15 mouse cellular contexts compared by ENCODE assay signal in genomic region chr5:50048271-50048851, GRCm38 (mm10). TPM values are rescaled to one million over a fixed set of nuclear protein-coding genes. Genes with fewer than 3 reads are reported as not detected.
DNase-seq lines count a peak whose midpoint lies in the region; ATAC-seq and TF ChIP-seq lines count a peak whose summit lies in the region.
"Had no signal": no experiment of that assay in that cellular context is flagged by ENCODE, and none has a peak within 500 bp of the region (broad histone marks: within the 10 kb centered on the region; RNA-seq: fewer than 3 reads in every experiment).

No protein-coding gene starts in this region.

- H3K4me3 ChIP-seq in hindbrain, embryonic 13.5 days: no peak overlapping the region
- H3K4me3 ChIP-seq in hindbrain, embryonic 14.5 days (replicated peaks; ENCODE audit: low read length): no peak overlapping the region
- H3K4me3 ChIP-seq in forebrain, embryonic 15.5 days: no peak overlapping the region
- no peak overlapping the region for H3K4me3 ChIP-seq in midbrain, embryonic 13.5 days (replicated peaks)
- H3K4me3 ChIP-seq: heart, embryonic 13.5 days; liver, embryonic 15.5 days had no signal

- peaks cover 34% of the 10 kb centered on the region for H3K4me1 ChIP-seq in hindbrain, embryonic 13.5 days (replicated peaks)
- H3K4me1 ChIP-seq in hindbrain, embryonic 14.5 days (replicated peaks; ENCODE audit: control insufficient read depth, insufficient read depth, low read length): peaks cover 27% of the 10 kb centered on the region
- peaks cover 34% of the 10 kb centered on the region for H3K4me1 ChIP-seq in forebrain, embryonic 15.5 days
- peaks cover 47% of the 10 kb centered on the region for H3K4me1 ChIP-seq in midbrain, embryonic 13.5 days (replicated peaks)

- DNase-seq in hindbrain, embryonic 14.5 days (ENCODE audit: low spot score): no peak
- peak; percentile 68 for DNase-seq in brain, embryonic 14.5 days (ENCODE audit: low read depth)
- no peak for DNase-seq in lung, postnatal 14 days
- DNase-seq: gastrocnemius, postnatal 10 days; kidney, adult 2 months; thymus, postnatal 25 days had no signal

- H3K27ac ChIP-seq in hindbrain, embryonic 13.5 days: peak overlapping the region; percentile 55; the same call in 1 of the 2 replicates
- H3K27ac ChIP-seq in hindbrain, embryonic 14.5 days: no peak overlapping the region
- H3K27ac ChIP-seq in forebrain, embryonic 15.5 days (replicated peaks): no peak overlapping the region
- H3K27ac ChIP-seq in midbrain, embryonic 13.5 days: 0 out of 2 replicates have a peak overlapping the region, but pooled peaks have one; percentile 2
- H3K27ac ChIP-seq: liver, embryonic 15.5 days; macrophage had no signal

- no peak overlapping the region for H3K4me2 ChIP-seq in hindbrain, embryonic 13.5 days
- H3K4me2 ChIP-seq in hindbrain, embryonic 14.5 days (replicated peaks): no peak overlapping the region
- H3K4me2 ChIP-seq in forebrain, embryonic 15.5 days (replicated peaks): no peak overlapping the region
- H3K4me2 ChIP-seq in midbrain, embryonic 13.5 days (replicated peaks): no peak overlapping the region
- H3K4me2 ChIP-seq: heart, embryonic 13.5 days; liver, embryonic 15.5 days had no signal

- no peaks in the 10 kb centered on the region for H3K36me3 ChIP-seq in hindbrain, embryonic 13.5 days
- no peaks in the 10 kb centered on the region for H3K36me3 ChIP-seq in hindbrain, embryonic 14.5 days (replicated peaks; ENCODE audit: control insufficient read depth, insufficient read depth)
- H3K36me3 ChIP-seq in forebrain, embryonic 15.5 days: no peaks in the 10 kb centered on the region
- H3K36me3 ChIP-seq in midbrain, embryonic 13.5 days: no peaks in the 10 kb centered on the region
- H3K36me3 ChIP-seq: G1E; liver, embryonic 15.5 days had no signal

- H3K27me3 ChIP-seq in hindbrain, embryonic 13.5 days: no peaks in the 10 kb centered on the region
- H3K27me3 ChIP-seq in hindbrain, embryonic 14.5 days (ENCODE audit: control insufficient read depth, insufficient read depth, low read length): no peaks in the 10 kb centered on the region
- no peaks in the 10 kb centered on the region for H3K27me3 ChIP-seq in forebrain, embryonic 15.5 days
- no peaks in the 10 kb centered on the region for H3K27me3 ChIP-seq in midbrain, embryonic 13.5 days
- H3K27me3 ChIP-seq: heart, embryonic 13.5 days; liver, embryonic 15.5 days had no signal

- H3K9me3 ChIP-seq in hindbrain, embryonic 13.5 days: no peaks in the 10 kb centered on the region
- no peaks in the 10 kb centered on the region for H3K9me3 ChIP-seq in hindbrain, embryonic 14.5 days (ENCODE audit: control insufficient read depth, low read length)
- H3K9me3 ChIP-seq in forebrain, embryonic 15.5 days: no peaks in the 10 kb centered on the region
- H3K9me3 ChIP-seq in midbrain, embryonic 13.5 days: no peaks in the 10 kb centered on the region
- H3K9me3 ChIP-seq: heart, embryonic 13.5 days; liver, embryonic 15.5 days had no signal

- no peak for ATAC-seq in hindbrain, embryonic 13.5 days (ENCODE audit: low FRiP score)
- no peak for ATAC-seq in hindbrain, embryonic 14.5 days (ENCODE audit: low FRiP score)
- peak; percentile 24; the same call in 1 of the 2 replicates for ATAC-seq in forebrain, embryonic 15.5 days (replicated peaks)
- 0 out of 2 replicates have a peak, but pooled peaks have one; percentile 21 for ATAC-seq in midbrain, embryonic 13.5 days
- no peak for ATAC-seq in megakaryocyte progenitor cell, adult 5-6 weeks (replicated peaks; ENCODE audit: poor library complexity)
- ATAC-seq in megakaryocyte-erythroid progenitor cell, adult 5-6 weeks (replicated peaks; ENCODE audit: low FRiP score, low TSS enrichment, poor library complexity, severe bottlenecking): no peak

- TF ChIP-seq CTCF in brain, embryonic 14.5 days (IDR thresholded peaks at IDR 0.05; ENCODE audit: borderline replicate concordance, extremely low read depth, insufficient read depth, insufficient read length): no peak

- H3K9ac ChIP-seq in hindbrain, embryonic 13.5 days: no peak overlapping the region
- no peak overlapping the region for H3K9ac ChIP-seq in hindbrain, embryonic 14.5 days
- no peak overlapping the region for H3K9ac ChIP-seq in forebrain, embryonic 15.5 days (replicated peaks)
- H3K9ac ChIP-seq in midbrain, embryonic 13.5 days (replicated peaks): no peak overlapping the region
- H3K9ac ChIP-seq: heart, embryonic 13.5 days; liver, embryonic 15.5 days had no signal

- TF ChIP-seq POLR2A in brain, embryonic 14.5 days (IDR thresholded peaks at IDR 0.05; ENCODE audit: borderline replicate concordance, extremely low read depth, insufficient read depth, insufficient read length, poor library complexity, severe bottlenecking): no peak

- 64% methylated on average over 5 of the region's 5 CpGs for WGBS in hindbrain, embryonic 13.5 days
- WGBS in hindbrain, embryonic 14.5 days: 45% methylated on average over 5 of the region's 5 CpGs
- WGBS in forebrain, embryonic 15.5 days: 19% methylated on average over 5 of the region's 5 CpGs
- 36% methylated on average over 5 of the region's 5 CpGs for WGBS in midbrain, embryonic 13.5 days

RNA-seq across cellular contexts. Expression of gene Adgra3, which starts 10.4 kb away (rescaled TPM):
- polyA plus RNA-seq in hindbrain, embryonic 13.5 days (2015; fragmentation: Nextera tagmentation; extraction: Ambion mirVana): 17.7 and 19.6 TPM in 2 replicates
- 22.0 and 23.9 TPM in 2 replicates for polyA plus RNA-seq in hindbrain, embryonic 14.5 days (2014; fragmentation: Nextera tagmentation; extraction: Ambion mirVana)
- polyA plus RNA-seq in brain, embryonic 14.5 days (2012; rRNA removed): 46.8 and 49.5 TPM in 2 replicates
- polyA plus RNA-seq in forebrain, embryonic 15.5 days (2015; fragmentation: Nextera tagmentation; extraction: Ambion mirVana): 20.5 and 22.3 TPM in 2 replicates
- polyA plus RNA-seq in midbrain, embryonic 13.5 days (2015; fragmentation: Nextera tagmentation; extraction: Ambion mirVana): 16.5 and 21.4 TPM in 2 replicates
- 5.4 and 7.4 TPM in 2 replicates for total RNA-seq in megakaryocyte progenitor cell, adult 5-6 weeks (2015)
- total RNA-seq in megakaryocyte progenitor cell, adult 5-6 weeks (2017): 4.0 and 4.7 TPM in 2 replicates
- total RNA-seq in megakaryocyte-erythroid progenitor cell, adult 5-6 weeks (2014; fragmentation: Nextera tagmentation): 1.4 and 2.5 TPM in 2 replicates
- 2.8 and 3.2 TPM in 2 replicates for total RNA-seq in megakaryocyte-erythroid progenitor cell, adult 5-6 weeks (2017)
- polyA plus RNA-seq: G1E had no signal

Comparison
In these comparisons a context has a peak if more than half of its experiments do, and no peak if none do; other contexts are left out.
1. H3K27ac ChIP-seq: peak in hindbrain, embryonic 13.5 days (single experiment) and midbrain, embryonic 13.5 days (single experiment); none in hindbrain, embryonic 14.5 days (single experiment) and forebrain, embryonic 15.5 days (single experiment).
2. ATAC-seq: peak in forebrain, embryonic 15.5 days (single experiment) and midbrain, embryonic 13.5 days (single experiment); none in hindbrain, embryonic 13.5 days (single experiment), hindbrain, embryonic 14.5 days (single experiment), megakaryocyte progenitor cell, adult 5-6 weeks (single experiment) and megakaryocyte-erythroid progenitor cell, adult 5-6 weeks (single experiment).